Mouse (Mus musculus) forebrain, postnatal 0 days (tissue): ENCODE measurements at regions not wholly inside any gene's neighbourhood (a gene's known extent, or its start where the extent isn't known, plus 50 kb on each side); places are given as distances from the start of the nearest gene placed in this dataset.

Source experiments
- ATAC-seq: fragments of 200-750 bp; cut with Nextera tagmentation; 2 replicates; pipeline ENCODE4 v1.8.0; 2017; ENCODE audit warnings: mild to moderate bottlenecking, moderate library complexity
- DNase-seq: peaks from one replicate; pipeline ENCODE4 v3.0.0-alpha.2; 2015
- H3K27ac ChIP-seq: fragments of 300-500 bp; sonication (generic); 2 replicates; pipeline ENCODE4 v1.5.1; 2014; ENCODE audit warnings: low read depth, mild to moderate bottlenecking, antibody characterized with exemption, low read length, moderate library complexity, mixed read lengths
- H3K27me3 ChIP-seq: fragments of 300-500 bp; sonication (generic); 2 replicates; pipeline ENCODE4 v1.6.1; 2014; ENCODE audit warnings: mild to moderate bottlenecking, low read length, mixed read lengths; ENCODE audit not compliant: insufficient read depth
- H3K36me3 ChIP-seq: fragments of 300-500 bp; sonication (generic); 2 replicates; pipeline ENCODE4 v1.6.1; 2014; ENCODE audit warnings: mild to moderate bottlenecking, moderate library complexity; ENCODE audit not compliant: insufficient read depth
- H3K4me1 ChIP-seq: fragments of 300-500 bp; sonication (generic); 2 replicates; pipeline ENCODE4 v1.6.1; 2014; ENCODE audit warnings: antibody characterized with exemption; ENCODE audit not compliant: insufficient read depth
- H3K4me2 ChIP-seq: fragments of 300-500 bp; sonication (generic); 2 replicates; pipeline ENCODE4 v1.6.1; 2014; ENCODE audit warnings: low read depth, mild to moderate bottlenecking, moderate library complexity
- H3K4me3 ChIP-seq: fragments of 300-500 bp; sonication (generic); 2 replicates; pipeline ENCODE4 v1.5.1; 2014; ENCODE audit warnings: low read depth, low read length, mixed read lengths
- H3K9ac ChIP-seq: fragments of 300-500 bp; sonication (generic); 2 replicates; pipeline ENCODE4 v1.6.1; 2014; ENCODE audit warnings: mild to moderate bottlenecking
- H3K9me3 ChIP-seq: fragments of 300-500 bp; sonication (generic); 2 replicates; pipeline ENCODE4 v1.6.1; 2016; ENCODE audit warnings: low read length
- CTCF ChIP-seq: sonication (generic); IDR thresholded peaks from 2 replicates; pipeline ENCODE4 v1.5.1; 2016; ENCODE audit warnings: antibody characterized with exemption, control low read depth, low read depth
- WGBS: fragments of 180-500 bp; shearing (Covaris S2); extraction: QIAGEN DNeasy Blood & Tissue Kit; methylation state at CpG from one replicate; pipeline ENCODE4 v1.1.7; 2014; 5-methylcytosine and 5-hydroxymethylcytosine counted together

DNA sequence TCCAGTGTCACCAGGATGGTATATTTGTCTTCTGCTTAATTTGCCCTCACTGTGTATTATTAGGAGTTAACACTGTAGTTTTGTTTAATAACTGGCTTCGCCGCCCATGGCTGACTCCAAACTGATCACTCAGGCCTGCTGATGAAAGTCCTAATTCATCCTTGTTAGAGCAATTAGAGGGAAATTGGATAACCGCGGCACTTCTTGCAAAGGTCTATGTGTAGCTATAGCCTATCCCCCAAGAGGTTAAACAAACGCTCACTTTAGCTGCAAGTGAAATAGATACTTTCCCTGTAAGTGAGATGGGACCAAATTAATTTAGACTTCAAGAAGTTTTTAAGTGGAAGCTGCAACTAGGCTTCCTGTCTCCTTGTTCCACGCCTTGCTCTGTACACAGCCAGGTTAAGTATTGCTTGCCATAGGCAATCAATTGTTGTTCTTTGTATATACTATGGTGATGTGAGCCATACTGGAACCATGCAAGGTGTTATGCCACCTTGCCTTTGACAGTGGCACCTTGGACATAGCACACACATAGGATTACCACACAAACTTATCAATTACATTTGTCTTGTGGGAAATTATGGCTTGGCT is 130.9 kb upstream of the Kirrel3 start:
- no peak overlapping the region for H3K4me3 ChIP-seq
- H3K27me3 ChIP-seq: no peaks in the 10 kb centered on the region
- no peaks in the 10 kb centered on the region for H3K36me3 ChIP-seq
- ATAC-seq (no peak), DNase-seq (no peak)
- H3K27ac ChIP-seq: no peak overlapping the region
- H3K4me2 ChIP-seq: no peak overlapping the region
- no peak overlapping the region for H3K9ac ChIP-seq
- no peak for TF ChIP-seq CTCF
- WGBS: 54% methylated on average over 6 of the region's 6 CpGs
- no peaks in the 10 kb centered on the region for H3K4me1 ChIP-seq
- no peaks in the 10 kb centered on the region for H3K9me3 ChIP-seq

DNA sequence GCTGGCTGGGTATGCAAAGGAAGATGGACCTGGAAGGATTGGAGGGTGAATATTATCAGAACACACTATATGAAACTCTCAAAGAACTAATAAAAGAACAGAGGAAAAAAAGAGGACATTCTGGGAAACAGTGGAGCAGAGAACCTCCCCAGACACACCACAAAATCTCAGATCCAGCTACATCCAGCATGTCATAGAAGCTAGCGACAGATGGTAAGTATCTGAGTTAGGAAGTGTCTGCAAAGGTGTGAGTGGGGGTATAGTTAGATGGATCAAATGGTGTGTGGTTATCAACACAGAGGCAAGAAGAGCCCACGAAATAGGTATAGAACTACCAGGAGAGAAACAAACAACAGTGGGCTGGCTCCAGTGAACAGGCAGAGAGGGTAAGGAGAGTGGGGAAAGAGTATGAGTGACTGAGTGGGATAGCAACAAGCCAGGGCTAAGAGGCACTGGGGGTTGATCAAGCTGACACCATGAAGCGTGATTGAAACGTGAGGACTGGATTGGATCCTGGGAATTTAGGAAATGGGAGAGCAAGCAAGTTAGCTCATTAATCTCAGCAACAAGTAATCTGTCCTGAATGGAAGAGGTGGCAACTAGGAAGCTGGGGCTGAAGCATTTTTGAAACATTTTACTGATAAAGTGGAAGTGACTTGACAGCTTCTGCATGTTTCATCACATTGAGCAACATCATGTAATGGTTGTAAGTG is 114.9 kb upstream of the Kirrel3 start:
- WGBS: 80% methylated on average over 4 of the region's 4 CpGs
- Histone ChIP-seq H3K4me3 (no peak overlapping the region), H3K4me1 (no peaks in the 10 kb centered on the region), H3K27ac (no peak overlapping the region), H3K9me3 (no peaks in the 10 kb centered on the region), H3K36me3 (no peaks in the 10 kb centered on the region), H3K4me2 (no peak overlapping the region), H3K9ac (no peak overlapping the region), H3K27me3 (no peaks in the 10 kb centered on the region)
- no peak for DNase-seq
- ATAC-seq: no peak
- TF ChIP-seq CTCF: no peak

DNA sequence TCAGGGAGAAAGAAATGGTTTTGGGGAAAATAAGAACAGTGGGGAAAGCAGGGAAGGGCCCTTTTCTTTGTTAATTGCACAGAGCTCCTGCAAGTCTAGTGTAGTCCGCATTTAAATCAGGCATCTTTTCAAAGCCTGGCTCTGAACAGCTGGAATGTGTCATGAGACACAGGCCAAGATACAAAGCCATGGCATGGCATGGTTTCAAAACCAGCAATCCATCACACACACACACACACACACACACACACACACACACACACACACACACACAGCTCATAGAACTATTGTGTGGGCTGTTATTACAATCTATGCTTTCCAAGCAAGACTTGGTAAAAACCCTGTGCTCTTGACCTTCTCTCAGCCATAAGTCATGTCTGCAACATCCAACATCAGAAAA is 110.5 kb upstream of the Kirrel3 start:
- no peak for DNase-seq
- WGBS: 11% methylated on average over 1 of the region's 1 CpGs
- Histone ChIP-seq H3K27me3 (no peaks in the 10 kb centered on the region), H3K4me3 (no peak overlapping the region), H3K27ac (no peak overlapping the region), H3K4me2 (no peak overlapping the region), H3K9ac (no peak overlapping the region), H3K4me1 (no peaks in the 10 kb centered on the region), H3K9me3 (no peaks in the 10 kb centered on the region), H3K36me3 (no peaks in the 10 kb centered on the region)
- ATAC-seq: peak; percentile 51; the same call in 1 of the 2 replicates
- TF ChIP-seq CTCF: no peak

DNA sequence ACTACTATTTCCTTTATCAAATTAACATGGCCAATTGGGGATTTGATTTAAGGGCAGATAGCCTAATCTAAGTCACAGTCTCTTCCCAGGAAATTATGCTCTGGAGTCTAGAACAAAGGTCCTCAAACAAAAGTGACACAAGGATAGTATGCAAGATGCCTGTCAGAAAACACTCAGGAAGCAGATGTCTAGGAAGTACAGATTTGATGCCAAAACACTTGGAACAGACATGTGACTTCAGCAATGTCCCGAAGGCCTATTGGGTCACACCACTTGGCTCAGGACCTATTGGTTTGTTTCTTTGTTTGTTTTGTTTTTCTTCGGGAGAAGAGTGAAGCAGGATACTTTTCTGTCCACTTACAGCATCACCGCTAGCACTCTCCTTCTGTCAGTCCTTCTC is 105.7 kb upstream of the Kirrel3 start:
- H3K27me3 ChIP-seq: no peaks in the 10 kb centered on the region
- DNase-seq: no peak
- H3K27ac ChIP-seq: no peak overlapping the region
- no peak overlapping the region for H3K4me2 ChIP-seq
- no peaks in the 10 kb centered on the region for H3K9me3 ChIP-seq
- H3K9ac ChIP-seq: no peak overlapping the region
- H3K4me1 ChIP-seq: no peaks in the 10 kb centered on the region
- no peaks in the 10 kb centered on the region for H3K36me3 ChIP-seq
- no peak for ATAC-seq
- no peak for TF ChIP-seq CTCF
- WGBS: 83% methylated on average over 3 of the region's 3 CpGs
- no peak overlapping the region for H3K4me3 ChIP-seq

DNA sequence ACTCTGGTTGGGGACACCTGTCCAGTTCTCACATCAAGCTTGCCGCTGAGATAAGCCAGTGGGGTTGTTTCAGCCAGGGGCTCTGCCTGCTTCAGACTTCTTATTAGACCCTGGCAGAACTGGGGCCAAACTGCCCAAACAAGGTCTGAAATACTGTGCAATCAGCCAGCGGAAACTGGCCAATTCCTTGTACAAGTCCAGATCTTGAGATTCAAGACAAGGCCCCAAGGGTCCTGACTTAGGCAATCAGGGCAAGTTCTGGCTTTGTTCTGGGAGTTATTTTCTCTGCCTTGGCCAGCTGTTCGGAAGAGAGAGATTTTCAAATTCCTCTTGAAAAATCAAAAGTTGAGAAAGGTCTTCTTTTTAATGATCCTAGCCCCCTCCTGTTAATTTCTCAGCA is 104.1 kb upstream of the Kirrel3 start:
- Histone ChIP-seq H3K27ac (no peak overlapping the region), H3K9me3 (no peaks in the 10 kb centered on the region), H3K4me3 (no peak overlapping the region), H3K9ac (no peak overlapping the region), H3K27me3 (no peaks in the 10 kb centered on the region), H3K4me2 (no peak overlapping the region), H3K4me1 (no peaks in the 10 kb centered on the region), H3K36me3 (no peaks in the 10 kb centered on the region)
- ATAC-seq: no peak
- WGBS: 84% methylated on average over 3 of the region's 3 CpGs
- TF ChIP-seq CTCF: no peak
- DNase-seq: no peak

DNA sequence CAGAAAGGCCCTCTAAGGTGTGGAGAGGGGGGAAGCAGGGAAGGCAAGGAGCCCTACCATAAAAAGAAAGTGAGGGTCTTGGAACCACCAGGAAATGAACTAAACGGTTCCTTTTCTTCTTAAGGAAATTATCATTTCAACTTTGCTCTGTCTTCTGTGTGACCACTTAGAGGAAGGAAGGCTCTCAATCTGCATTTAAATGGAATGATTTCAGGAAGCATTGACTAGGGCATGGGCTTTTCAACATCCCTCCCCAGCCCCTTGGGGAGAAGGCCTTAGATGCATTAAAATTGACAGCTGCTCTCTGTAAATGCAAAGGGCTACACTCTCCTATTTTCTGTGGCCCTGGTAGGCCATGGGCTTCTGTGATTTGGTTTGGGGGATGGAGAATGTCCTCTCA is 103.5 kb upstream of the Kirrel3 start:
- Histone ChIP-seq H3K27ac (no peak overlapping the region), H3K9ac (no peak overlapping the region), H3K4me2 (no peak overlapping the region), H3K4me1 (no peaks in the 10 kb centered on the region), H3K36me3 (no peaks in the 10 kb centered on the region), H3K27me3 (no peaks in the 10 kb centered on the region), H3K4me3 (no peak overlapping the region), H3K9me3 (no peaks in the 10 kb centered on the region)
- 24% methylated on average over 1 of the region's 1 CpGs for WGBS
- ATAC-seq (no peak), DNase-seq (no peak)
- no peak for TF ChIP-seq CTCF

DNA sequence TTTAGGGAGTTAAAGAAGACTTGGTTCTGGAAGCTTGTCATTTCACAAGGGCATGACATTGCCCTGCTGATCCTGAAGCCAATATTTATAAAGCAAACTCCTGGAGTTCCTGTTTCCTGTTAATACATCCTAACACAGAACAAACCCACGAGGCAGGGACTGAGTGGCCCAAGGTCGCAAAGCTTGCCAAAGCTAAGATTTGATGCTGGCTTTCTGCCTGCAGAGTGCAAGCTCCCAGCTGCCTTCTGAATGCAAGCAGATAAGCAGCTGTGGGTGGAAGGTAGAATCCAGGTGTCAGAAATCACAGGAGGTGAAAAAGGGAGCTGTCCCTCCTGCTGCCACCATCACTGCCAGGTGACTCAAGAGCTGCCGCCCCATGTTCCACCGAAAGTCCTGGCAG is 99.6 kb upstream of the Kirrel3 start:
- TF ChIP-seq CTCF: no peak
- WGBS: 80% methylated on average over 4 of the region's 4 CpGs
- no peak for ATAC-seq

More for the DNA sequence above, 99.6 kb upstream of the Kirrel3 start:
- no peak overlapping the region for H3K9ac ChIP-seq
- H3K4me1 ChIP-seq: no peaks in the 10 kb centered on the region
- no peak overlapping the region for H3K27ac ChIP-seq
- no peak overlapping the region for H3K4me2 ChIP-seq
- H3K27me3 ChIP-seq: no peaks in the 10 kb centered on the region
- no peak overlapping the region for H3K4me3 ChIP-seq
- no peaks in the 10 kb centered on the region for H3K36me3 ChIP-seq
- no peaks in the 10 kb centered on the region for H3K9me3 ChIP-seq
- no peak for DNase-seq
